Mouse (Mus musculus) urinary bladder, postnatal 0 days (tissue): Measurements from ENCODE around the gene Tldc1. TPM values are rescaled to one million over a fixed set of nuclear protein-coding genes. Genes with fewer than 3 reads are reported as not detected.

Experiments
- polyA plus RNA-seq: library from polyadenylated mRNA; unstranded; fragments of >200 nt; fragmentation: Nextera tagmentation; extraction: Ambion mirVana; gene quantifications from 2 replicates; pipeline ENCODE4 v1.2.1, GENCODE M21; 2015

The Tldc1 gene
- 9.9 and 10.4 TPM in 2 replicates for polyA plus RNA-seq

GRCm38 (mm10) chr8:119778263-119778662, at the start of gene Tldc1:
Gene Tldc1 (minus strand): TSS chr8:119778416.

Other genes with a start within 250 kb of the Tldc1 start
- 51.5 and 57.5 TPM in 2 replicates for gene Mbtps1, start 219.7 kb downstream of the Tldc1 start, polyA plus RNA-seq
- 21.4 and 22.7 TPM in 2 replicates for gene Hsdl1, start 203.2 kb downstream of the Tldc1 start, polyA plus RNA-seq
- gene Dnaaf1, start 203.2 kb downstream of the Tldc1 start, polyA plus RNA-seq: 0.10 TPM in 1 of 2 replicates, not detected in the other
- 5.7 and 6.3 TPM in 2 replicates for gene Taf1c, start 173.2 kb downstream of the Tldc1 start, polyA plus RNA-seq
- gene Adad2, start 165.7 kb downstream of the Tldc1 start, polyA plus RNA-seq: not detected in 2 replicates
- gene Kcng4, start 142.7 kb downstream of the Tldc1 start, polyA plus RNA-seq: 0.35 and 0.51 TPM in 2 replicates
- 94.8 and 115 TPM in 2 replicates for gene Wfdc1, start 112.1 kb downstream of the Tldc1 start, polyA plus RNA-seq
- 1.4 and 1.7 TPM in 2 replicates for gene Atp2c2, start 78.4 kb downstream of the Tldc1 start, polyA plus RNA-seq
- 44.0 and 53.4 TPM in 2 replicates for gene Cotl1, start 62.1 kb upstream of the Tldc1 start, polyA plus RNA-seq
- gene Klhl36, start 83.8 kb upstream of the Tldc1 start, polyA plus RNA-seq: 6.9 and 9.2 TPM in 2 replicates
- 58.3 and 60.2 TPM in 2 replicates for gene Usp10, start 131.9 kb upstream of the Tldc1 start, polyA plus RNA-seq
- 1.2 TPM in 1 of 2 replicates, not detected in the other for gene Gm20388, start 132.4 kb upstream of the Tldc1 start, polyA plus RNA-seq
- 74.6 and 86.1 TPM in 2 replicates for gene Crispld2, start 214.0 kb upstream of the Tldc1 start, polyA plus RNA-seq